Comparison of ENCODE assay signal across 8 mouse cellular contexts in the genomic region with DNA sequence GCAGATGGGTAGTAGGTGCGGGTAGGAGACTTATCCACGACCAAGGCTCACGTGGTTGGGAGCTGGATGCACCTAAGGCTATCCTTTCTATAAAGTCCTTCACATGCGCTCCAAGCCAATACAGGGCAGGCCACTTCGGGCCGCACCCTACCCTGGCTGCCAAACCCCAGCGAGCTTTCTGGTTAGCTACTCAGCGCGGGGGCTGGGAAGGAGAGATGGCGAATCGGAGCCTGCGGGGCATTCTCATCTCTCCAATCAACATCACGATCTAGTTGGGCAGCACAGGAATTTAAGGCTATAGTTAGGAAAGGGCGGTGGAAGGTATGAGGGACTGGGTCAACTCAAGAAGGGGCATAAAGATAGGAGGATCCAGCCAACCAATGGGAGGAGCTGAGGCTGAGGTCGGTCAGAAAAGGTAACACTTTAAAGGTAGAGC. TPM values are rescaled to one million over a fixed set of nuclear protein-coding genes. Genes with fewer than 3 reads are reported as not detected.
DNase-seq lines count a peak whose midpoint lies in the region; ATAC-seq and TF ChIP-seq lines count a peak whose summit lies in the region.

No protein-coding gene starts in this region.

- peak overlapping the region; percentile 32 for H3K9ac ChIP-seq in heart, adult 2 months (ENCODE audit: low read depth, low read length)
- peak overlapping the region; percentile 57 for H3K9ac ChIP-seq in heart, postnatal 0 days (replicated peaks; ENCODE audit: low read depth, low read length)
- peak overlapping the region; percentile 81 for H3K9ac ChIP-seq in liver, embryonic 14.5 days (replicated peaks)
- H3K9ac ChIP-seq in stomach, embryonic 15.5 days = peak overlapping the region; percentile 40; the same call in 1 of the 2 replicates

- ATAC-seq in heart, postnatal 0 days (ENCODE audit: insufficient read depth, low read depth) = peak; percentile 16
- peak; percentile 67 for ATAC-seq in liver, embryonic 14.5 days (ENCODE audit: insufficient read depth)
- peak; percentile 39 for ATAC-seq in stomach, embryonic 15.5 days (ENCODE audit: insufficient read depth, low FRiP score, low read depth)

- no peak for DNase-seq in heart, adult 2 months
- no peak for DNase-seq in heart, adult 11 months
- DNase-seq in thymus, adult 2 months = no peak
- DNase-seq in thymus, adult 18-20 months = no peak
- DNase-seq in heart, postnatal 0 days (ENCODE audit: low spot score) = no peak
- no peak for DNase-seq in liver, embryonic 14.5 days (ENCODE audit: low read depth in 3 of 3, low spot score in 3 of 3)
- DNase-seq in B cell, adult 2 months = no peak

- no peak for TF ChIP-seq CTCF in heart, adult 2 months (IDR thresholded peaks at IDR 0.05)
- TF ChIP-seq CTCF in thymus, adult 2 months (IDR thresholded peaks at IDR 0.05; ENCODE audit: borderline replicate concordance, control insufficient read depth, extremely low read depth, insufficient read depth, low read length, poor library complexity) = no peak
- no peak for TF ChIP-seq CTCF in heart, postnatal 0 days (IDR thresholded peaks at IDR 0.05; ENCODE audit: low read depth)
- TF ChIP-seq CTCF in liver, embryonic 14.5 days (IDR thresholded peaks at IDR 0.05; ENCODE audit: low read depth) = no peak

- peak overlapping the region; percentile 98 for H3K27ac ChIP-seq in heart, adult 2 months
- peak overlapping the region; percentile 74 for H3K27ac ChIP-seq in thymus, adult 2 months (ENCODE audit: control insufficient read depth, insufficient read depth, low read length)
- peak overlapping the region; percentile 77 for H3K27ac ChIP-seq in heart, postnatal 0 days (ENCODE audit: low read depth)
- peak overlapping the region; percentile 89 for H3K27ac ChIP-seq in liver, embryonic 14.5 days
- peak overlapping the region; percentile 99 for H3K27ac ChIP-seq in stomach, embryonic 15.5 days

- H3K36me3 ChIP-seq in heart, adult 2 months (ENCODE audit: control insufficient read depth, insufficient read depth, low read length) = peaks cover 3% of the 10 kb centered on the region
- peaks cover 19% of the 10 kb centered on the region for H3K36me3 ChIP-seq in thymus, adult 2 months (ENCODE audit: control insufficient read depth, insufficient read depth, low read length)
- H3K36me3 ChIP-seq in heart, postnatal 0 days (replicated peaks; ENCODE audit: control insufficient read depth, insufficient read depth, low read length) = peaks cover 34% of the 10 kb centered on the region
- H3K36me3 ChIP-seq in liver, embryonic 14.5 days (replicated peaks; ENCODE audit: control insufficient read depth, insufficient read depth, low read depth) = peaks cover 12% of the 10 kb centered on the region
- H3K36me3 ChIP-seq in stomach, embryonic 15.5 days = peaks cover 25% of the 10 kb centered on the region

- TF ChIP-seq POLR2A in heart, adult 2 months (IDR thresholded peaks at IDR 0.05; ENCODE audit: insufficient read depth, low read depth, low read length) = 0 out of 2 replicates have a peak, but pooled peaks have one; percentile 11
- TF ChIP-seq POLR2A in thymus, adult 2 months (IDR thresholded peaks at IDR 0.05; ENCODE audit: control insufficient read depth, extremely low read depth, insufficient read depth, low read length, poor library complexity) = no peak

- no peaks in the 10 kb centered on the region for H3K79me2 ChIP-seq in heart, adult 2 months (replicated peaks; ENCODE audit: control insufficient read depth, insufficient read depth, low read length)

- H3K4me1 ChIP-seq in heart, adult 2 months (ENCODE audit: control insufficient read depth, insufficient read depth, low read length) = peaks cover 2% of the 10 kb centered on the region
- H3K4me1 ChIP-seq in thymus, adult 2 months (replicated peaks; ENCODE audit: control insufficient read depth, insufficient read depth, low read length) = peaks cover 15% of the 10 kb centered on the region
- H3K4me1 ChIP-seq in heart, postnatal 0 days (ENCODE audit: control insufficient read depth, insufficient read depth) = peaks cover 12% of the 10 kb centered on the region
- H3K4me1 ChIP-seq in liver, embryonic 14.5 days (replicated peaks; ENCODE audit: control insufficient read depth in 2 of 2, insufficient read depth in 2 of 2, low read length in 1 of 2) = peaks cover 9 to 12% of the 10 kb centered on the region in 2 experiments
- H3K4me1 ChIP-seq in stomach, embryonic 15.5 days = peaks cover 22% of the 10 kb centered on the region

- H3K4me2 ChIP-seq in heart, postnatal 0 days (ENCODE audit: low read depth, low read length) = peak overlapping the region; percentile 91
- peak overlapping the region; percentile 91 for H3K4me2 ChIP-seq in liver, embryonic 14.5 days (ENCODE audit: low read depth)
- peak overlapping the region; percentile 80 for H3K4me2 ChIP-seq in stomach, embryonic 15.5 days

- no peaks in the 10 kb centered on the region for H3K9me3 ChIP-seq in heart, postnatal 0 days (replicated peaks; ENCODE audit: control insufficient read depth, low read length)
- H3K9me3 ChIP-seq in liver, embryonic 14.5 days (ENCODE audit: control insufficient read depth, low read length) = no peaks in the 10 kb centered on the region
- no peaks in the 10 kb centered on the region for H3K9me3 ChIP-seq in stomach, embryonic 15.5 days

- WGBS in heart, adult 2 months = under 1% methylated on average over 15 of the region's 15 CpGs
- WGBS in thymus, adult 2 months = 2% methylated on average over 15 of the region's 15 CpGs
- under 1% methylated on average over 15 of the region's 15 CpGs for WGBS in heart, postnatal 0 days
- under 1% methylated on average over 15 of the region's 15 CpGs for WGBS in liver, embryonic 14.5 days (ENCODE audit: insufficient replicate concordance)
- WGBS in stomach, embryonic 15.5 days = under 1% methylated on average over 15 of the region's 15 CpGs

- intact Hi-C loops in heart, adult 2 months (cut with DNase I) = loop anchor here (2.0 kb wide), 2 partner anchors 14 to 22 kb away; partner anchors contain the start of genes Pfn1, Rnf167 and Slc25a11

- H3K27me3 ChIP-seq in heart, adult 2 months (ENCODE audit: control insufficient read depth, insufficient read depth, low read length) = no peaks in the 10 kb centered on the region
- no peaks in the 10 kb centered on the region for H3K27me3 ChIP-seq in thymus, adult 2 months (ENCODE audit: control insufficient read depth, insufficient read depth, low read length)
- H3K27me3 ChIP-seq in heart, postnatal 0 days (ENCODE audit: control insufficient read depth, insufficient read depth, low read length) = no peaks in the 10 kb centered on the region
- H3K27me3 ChIP-seq in liver, embryonic 14.5 days (ENCODE audit: control insufficient read depth, insufficient read depth, low read length) = no peaks in the 10 kb centered on the region
- H3K27me3 ChIP-seq in stomach, embryonic 15.5 days (replicated peaks) = no peaks in the 10 kb centered on the region

- H3K4me3 ChIP-seq in heart, adult 2 months = peak overlapping the region; percentile 89
- H3K4me3 ChIP-seq in thymus, adult 2 months (ENCODE audit: control insufficient read depth, insufficient read depth, low read length) = peak overlapping the region; percentile 76
- peak overlapping the region; percentile 74 for H3K4me3 ChIP-seq in heart, postnatal 0 days (ENCODE audit: low read depth, low read length)
- peak overlapping the region; percentile 79 to 93 for H3K4me3 ChIP-seq in liver, embryonic 14.5 days (ENCODE audit: insufficient read depth in 1 of 2, low read depth in 2 of 2, low read length in 2 of 2)
- H3K4me3 ChIP-seq in stomach, embryonic 15.5 days (replicated peaks) = peak overlapping the region; percentile 62

- TF ChIP-seq EP300 in heart, adult 2 months (IDR thresholded peaks at IDR 0.05; ENCODE audit: insufficient read depth, low read depth, low read length) = no peak
- TF ChIP-seq EP300 in heart, postnatal 0 days (IDR thresholded peaks at IDR 0.05; ENCODE audit: low read depth) = no peak
- no peak for TF ChIP-seq EP300 in liver, embryonic 14.5 days (IDR thresholded peaks at IDR 0.05; ENCODE audit: low read depth)

RNA-seq across cellular contexts. Expression of gene Spag7, which starts 0.9 kb away (rescaled TPM):
- total RNA-seq in heart, adult 2 months (2021) = 10 to 100 TPM; 82.8 to 99.4 TPM
- 72.9 and 87.8 TPM in 2 replicates for polyA plus RNA-seq in heart, adult 2 months (2012; rRNA removed)
- 27.5 and 32.2 TPM in 2 replicates for polyA plus RNA-seq in thymus, adult 2 months (2012; rRNA removed)
- 42.0 and 53.9 TPM in 2 replicates for total RNA-seq in heart, postnatal 0 days (2014; rRNA removed; ENCODE audit: low replicate concordance)
- 154 and 175 TPM in 2 replicates for polyA plus RNA-seq in heart, postnatal 0 days (2015; fragmentation: Nextera tagmentation; extraction: Ambion mirVana)
- 24.6 and 42.0 TPM in 2 replicates for polyA plus RNA-seq in liver, embryonic 14.5 days (2012; rRNA removed)
- 27.4 and 29.6 TPM in 2 replicates for polyA plus RNA-seq in liver, embryonic 14.5 days (2014; fragmentation: Nextera tagmentation; extraction: Ambion mirVana)
- 152 and 156 TPM in 2 replicates for polyA plus RNA-seq in stomach, embryonic 15.5 days (2015; fragmentation: Nextera tagmentation; extraction: Ambion mirVana)

RNA-seq across cellular contexts. Expression of gene Eno3, which starts 11.4 kb away (rescaled TPM):
- 1,000 to 10,000 TPM; 1,523 to 1,659 TPM for total RNA-seq in heart, adult 2 months (2021)
- polyA plus RNA-seq in heart, adult 2 months (2012; rRNA removed) = 1,222 and 1,919 TPM in 2 replicates
- 25.3 and 75.8 TPM in 2 replicates for polyA plus RNA-seq in thymus, adult 2 months (2012; rRNA removed)
- total RNA-seq in heart, postnatal 0 days (2014; rRNA removed; ENCODE audit: low replicate concordance) = 1,315 and 1,376 TPM in 2 replicates
- polyA plus RNA-seq in heart, postnatal 0 days (2015; fragmentation: Nextera tagmentation; extraction: Ambion mirVana) = 1,204 and 1,224 TPM in 2 replicates
- polyA plus RNA-seq in liver, embryonic 14.5 days (2012; rRNA removed) = 3.4 and 3.7 TPM in 2 replicates
- polyA plus RNA-seq in liver, embryonic 14.5 days (2014; fragmentation: Nextera tagmentation; extraction: Ambion mirVana) = 3.6 and 3.9 TPM in 2 replicates
- polyA plus RNA-seq in stomach, embryonic 15.5 days (2015; fragmentation: Nextera tagmentation; extraction: Ambion mirVana) = 13.9 and 16.6 TPM in 2 replicates

RNA-seq across cellular contexts. Expression of gene Pfn1, which starts 13.9 kb away (rescaled TPM):
- total RNA-seq in heart, adult 2 months (2021) = 100 to 1,000 TPM; 270 to 280 TPM
- 439 and 479 TPM in 2 replicates for polyA plus RNA-seq in heart, adult 2 months (2012; rRNA removed)
- 3,213 and 4,498 TPM in 2 replicates for polyA plus RNA-seq in thymus, adult 2 months (2012; rRNA removed)
- total RNA-seq in heart, postnatal 0 days (2014; rRNA removed; ENCODE audit: low replicate concordance) = 924 and 959 TPM in 2 replicates
- 903 and 932 TPM in 2 replicates for polyA plus RNA-seq in heart, postnatal 0 days (2015; fragmentation: Nextera tagmentation; extraction: Ambion mirVana)
- polyA plus RNA-seq in liver, embryonic 14.5 days (2012; rRNA removed) = 421 and 438 TPM in 2 replicates
- 957 and 1,007 TPM in 2 replicates for polyA plus RNA-seq in liver, embryonic 14.5 days (2014; fragmentation: Nextera tagmentation; extraction: Ambion mirVana)
- 1,701 and 2,042 TPM in 2 replicates for polyA plus RNA-seq in stomach, embryonic 15.5 days (2015; fragmentation: Nextera tagmentation; extraction: Ambion mirVana)

RNA-seq across cellular contexts. Expression of gene Camta2, which starts 19.6 kb away (rescaled TPM):
- 10 to 100 TPM; 37.8 to 37.9 TPM for total RNA-seq in heart, adult 2 months (2021)
- polyA plus RNA-seq in heart, adult 2 months (2012; rRNA removed) = 27.6 and 32.5 TPM in 2 replicates
- polyA plus RNA-seq in thymus, adult 2 months (2012; rRNA removed) = 38.4 and 42.7 TPM in 2 replicates
- 8.7 and 9.5 TPM in 2 replicates for total RNA-seq in heart, postnatal 0 days (2014; rRNA removed; ENCODE audit: low replicate concordance)
- polyA plus RNA-seq in heart, postnatal 0 days (2015; fragmentation: Nextera tagmentation; extraction: Ambion mirVana) = 10.5 and 10.7 TPM in 2 replicates
- polyA plus RNA-seq in liver, embryonic 14.5 days (2012; rRNA removed) = 2.7 and 3.1 TPM in 2 replicates
- polyA plus RNA-seq in liver, embryonic 14.5 days (2014; fragmentation: Nextera tagmentation; extraction: Ambion mirVana) = 2.1 and 2.5 TPM in 2 replicates
- polyA plus RNA-seq in stomach, embryonic 15.5 days (2015; fragmentation: Nextera tagmentation; extraction: Ambion mirVana) = 13.0 and 15.5 TPM in 2 replicates

RNA-seq across cellular contexts. Expression of gene Slc25a11, which starts 21.1 kb away (rescaled TPM):
- total RNA-seq in heart, adult 2 months (2021) = 100 to 1,000 TPM; 532 to 626 TPM
- polyA plus RNA-seq in heart, adult 2 months (2012; rRNA removed) = 632 and 932 TPM in 2 replicates
- 132 and 162 TPM in 2 replicates for polyA plus RNA-seq in thymus, adult 2 months (2012; rRNA removed)
- total RNA-seq in heart, postnatal 0 days (2014; rRNA removed; ENCODE audit: low replicate concordance) = 530 and 532 TPM in 2 replicates
- polyA plus RNA-seq in heart, postnatal 0 days (2015; fragmentation: Nextera tagmentation; extraction: Ambion mirVana) = 446 and 451 TPM in 2 replicates
- polyA plus RNA-seq in liver, embryonic 14.5 days (2012; rRNA removed) = 39.0 and 43.9 TPM in 2 replicates
- 60.8 and 67.8 TPM in 2 replicates for polyA plus RNA-seq in liver, embryonic 14.5 days (2014; fragmentation: Nextera tagmentation; extraction: Ambion mirVana)
- polyA plus RNA-seq in stomach, embryonic 15.5 days (2015; fragmentation: Nextera tagmentation; extraction: Ambion mirVana) = 150 and 151 TPM in 2 replicates

Comparison
In these comparisons a context has a peak if more than half of its experiments do, and no peak if none do; other contexts are left out.
1. ATAC-seq: peak in every context shown above with its lines; median percentile 67 in liver, embryonic 14.5 days; 39 in stomach, embryonic 15.5 days; 16 in heart, postnatal 0 days.
2. RNA of gene Eno3, which starts 11.4 kb away (polyA plus RNA-seq): 1,222 to 1,919 TPM in heart, adult 2 months and 1,204 to 1,224 TPM in heart, postnatal 0 days; 25.3 to 75.8 TPM in thymus, adult 2 months, 13.9 to 16.6 TPM in stomach, embryonic 15.5 days and 3.4 to 3.9 TPM in liver, embryonic 14.5 days; every median in the first group is over 10 times any median in the second.
3. Peak in every context shown above with its lines, with median percentiles within 50 percentile points of each other: H3K27ac ChIP-seq, H3K4me3 ChIP-seq, H3K9ac ChIP-seq and H3K4me2 ChIP-seq.